Mouse (Mus musculus): ENCODE results near the gene Tyrobp. TPM values are rescaled to one million over a fixed set of nuclear protein-coding genes. Genes with fewer than 3 reads are reported as not detected.

Tyrobp gene
- polyA plus RNA-seq, 1 experiment: 0.91 TPM

- TF ChIP-seq GATA1 (IDR thresholded peaks at IDR 0.05; ENCODE audit: low read length) (no peak), TAL1 (IDR thresholded peaks at IDR 0.05; ENCODE audit: low read length) (no peak)
- no peaks in the 10 kb centered on the region for H3K27me3 ChIP-seq (ENCODE audit: control insufficient read depth)
Measured at GRCm38 (mm10) chr7:30399671-30400070, 13.9 kb upstream of the Tyrobp start.

GRCm38 (mm10) chr7:30402343-30402742 lies 11.2 kb upstream of the Tyrobp start:
- H3K27me3 ChIP-seq (ENCODE audit: control insufficient read depth): no peaks in the 10 kb centered on the region
- TF ChIP-seq GATA1 (IDR thresholded peaks at IDR 0.05; ENCODE audit: low read length): no peak
- H3K4me3 ChIP-seq (replicated peaks): no peak overlapping the region
- H3K9me3 ChIP-seq (ENCODE audit: control insufficient read depth, low read length): no peaks in the 10 kb centered on the region; the same call in 1 of the 2 replicates
- H3K36me3 ChIP-seq (ENCODE audit: control insufficient read depth): no peaks in the 10 kb centered on the region
- no peaks in the 10 kb centered on the region for H3K4me1 ChIP-seq (ENCODE audit: control insufficient read depth)

More at GRCm38 (mm10) chr7:30399671-30400070, 13.9 kb upstream of the Tyrobp start:
- Histone ChIP-seq H3K4me1 (ENCODE audit: control insufficient read depth) (no peaks in the 10 kb centered on the region), H3K4me3 (replicated peaks) (no peak overlapping the region), H3K9me3 (ENCODE audit: control insufficient read depth, low read length) (no peaks in the 10 kb centered on the region; the same call in 1 of the 2 replicates), H3K36me3 (ENCODE audit: control insufficient read depth) (no peaks in the 10 kb centered on the region)

- H3K4me3 ChIP-seq (replicated peaks): no peak overlapping the region
- no peaks in the 10 kb centered on the region for H3K27me3 ChIP-seq (ENCODE audit: control insufficient read depth)
- no peaks in the 10 kb centered on the region for H3K36me3 ChIP-seq (ENCODE audit: control insufficient read depth)
- no peaks in the 10 kb centered on the region for H3K9me3 ChIP-seq (ENCODE audit: control insufficient read depth, low read length)
- TF ChIP-seq TAL1 (IDR thresholded peaks at IDR 0.05; ENCODE audit: low read length): no peak
- no peak for TF ChIP-seq GATA1 (IDR thresholded peaks at IDR 0.05; ENCODE audit: low read length)
- H3K4me1 ChIP-seq (ENCODE audit: control insufficient read depth): no peaks in the 10 kb centered on the region
Measured at GRCm38 (mm10) chr7:30408639-30409038, 4.9 kb upstream of the Tyrobp start.

GRCm38 (mm10) chr7:30409789-30410188 lies 3.8 kb upstream of the Tyrobp start:
- TF ChIP-seq TAL1 (IDR thresholded peaks at IDR 0.05; ENCODE audit: low read length) (no peak), GATA1 (IDR thresholded peaks at IDR 0.05; ENCODE audit: low read length) (no peak)
- no peak overlapping the region for H3K4me3 ChIP-seq (replicated peaks)

GRCm38 (mm10) chr7:30411023-30411422 lies 2.5 kb upstream of the Tyrobp start:
- no peaks in the 10 kb centered on the region for H3K36me3 ChIP-seq (ENCODE audit: control insufficient read depth)
- H3K4me3 ChIP-seq (replicated peaks): no peak overlapping the region
- no peak for TF ChIP-seq TAL1 (IDR thresholded peaks at IDR 0.05; ENCODE audit: low read length)
- no peak for TF ChIP-seq GATA1 (IDR thresholded peaks at IDR 0.05; ENCODE audit: low read length)
- H3K9me3 ChIP-seq (ENCODE audit: control insufficient read depth, low read length): no peaks in the 10 kb centered on the region
- H3K4me1 ChIP-seq (ENCODE audit: control insufficient read depth): no peaks in the 10 kb centered on the region
- no peaks in the 10 kb centered on the region for H3K27me3 ChIP-seq (ENCODE audit: control insufficient read depth)

More at GRCm38 (mm10) chr7:30409789-30410188, 3.8 kb upstream of the Tyrobp start:
- Histone ChIP-seq H3K9me3 (ENCODE audit: control insufficient read depth, low read length) (no peaks in the 10 kb centered on the region), H3K27me3 (ENCODE audit: control insufficient read depth) (no peaks in the 10 kb centered on the region), H3K4me1 (ENCODE audit: control insufficient read depth) (no peaks in the 10 kb centered on the region), H3K36me3 (ENCODE audit: control insufficient read depth) (no peaks in the 10 kb centered on the region)

GRCm38 (mm10) chr7:30412735-30413147 lies 819 bp upstream of the Tyrobp start:
- no peaks in the 10 kb centered on the region for H3K27me3 ChIP-seq (ENCODE audit: control insufficient read depth)
- H3K36me3 ChIP-seq (ENCODE audit: control insufficient read depth): no peaks in the 10 kb centered on the region
- no peaks in the 10 kb centered on the region for H3K4me1 ChIP-seq (ENCODE audit: control insufficient read depth)
- TF ChIP-seq TAL1 (IDR thresholded peaks at IDR 0.05; ENCODE audit: low read length) (no peak), GATA1 (IDR thresholded peaks at IDR 0.05; ENCODE audit: low read length) (no peak)
- no peak overlapping the region for H3K4me3 ChIP-seq (replicated peaks)
- H3K9me3 ChIP-seq (ENCODE audit: control insufficient read depth, low read length): no peaks in the 10 kb centered on the region

- Histone ChIP-seq H3K36me3 (ENCODE audit: control insufficient read depth) (no peaks in the 10 kb centered on the region), H3K27me3 (ENCODE audit: control insufficient read depth) (peaks cover 8% of the 10 kb centered on the region), H3K4me3 (replicated peaks) (no peak overlapping the region), H3K9me3 (ENCODE audit: control insufficient read depth, low read length) (no peaks in the 10 kb centered on the region), H3K4me1 (ENCODE audit: control insufficient read depth) (peaks cover 23% of the 10 kb centered on the region)
- no peak for TF ChIP-seq TAL1 (IDR thresholded peaks at IDR 0.05; ENCODE audit: low read length)
- no peak for TF ChIP-seq GATA1 (IDR thresholded peaks at IDR 0.05; ENCODE audit: low read length)
Measured at GRCm38 (mm10) chr7:30417856-30418255, 4.3 kb downstream of the Tyrobp start.

- H3K36me3 ChIP-seq (ENCODE audit: control insufficient read depth): no peaks in the 10 kb centered on the region
- no peak for TF ChIP-seq GATA1 (IDR thresholded peaks at IDR 0.05; ENCODE audit: low read length)
- no peak for TF ChIP-seq TAL1 (IDR thresholded peaks at IDR 0.05; ENCODE audit: low read length)
- peaks cover 12% of the 10 kb centered on the region for H3K27me3 ChIP-seq (ENCODE audit: control insufficient read depth)
- H3K4me3 ChIP-seq (replicated peaks): no peak within 1 kb of the TSS
- peaks cover 27% of the 10 kb centered on the region for H3K4me1 ChIP-seq (ENCODE audit: control insufficient read depth)
- H3K9me3 ChIP-seq (ENCODE audit: control insufficient read depth, low read length): no peaks in the 10 kb centered on the region
Measured at GRCm38 (mm10) chr7:30419561-30420499, 6.3 kb downstream of the Tyrobp start, which contains the start of gene Hcst. Gene Hcst (minus strand): TSS chr7:30419854.

GRCm38 (mm10) chr7:30420673-30421072 lies 7.1 kb downstream of the Tyrobp start:
- H3K4me3 ChIP-seq (replicated peaks): no peak overlapping the region

More at GRCm38 (mm10) chr7:30420673-30421072, 7.1 kb downstream of the Tyrobp start:
- Histone ChIP-seq H3K4me1 (ENCODE audit: control insufficient read depth) (peaks cover 27% of the 10 kb centered on the region), H3K27me3 (ENCODE audit: control insufficient read depth) (peaks cover 12% of the 10 kb centered on the region), H3K9me3 (ENCODE audit: control insufficient read depth, low read length) (no peaks in the 10 kb centered on the region), H3K36me3 (ENCODE audit: control insufficient read depth) (peaks cover 5% of the 10 kb centered on the region)
- TF ChIP-seq GATA1 (IDR thresholded peaks at IDR 0.05; ENCODE audit: low read length) (no peak), TAL1 (IDR thresholded peaks at IDR 0.05; ENCODE audit: low read length) (no peak)

Data from erythroblast, embryonic 14.5 days (primary cell).